Mouse (Mus musculus): ENCODE measurements around the gene Akt1.

The Akt1 gene

GRCm38 (mm10) chr12:112627097-112627881, 47.4 kb downstream of the Akt1 start:
- DNase-seq (ENCODE audit: low read depth): peak; percentile 48

DNA sequence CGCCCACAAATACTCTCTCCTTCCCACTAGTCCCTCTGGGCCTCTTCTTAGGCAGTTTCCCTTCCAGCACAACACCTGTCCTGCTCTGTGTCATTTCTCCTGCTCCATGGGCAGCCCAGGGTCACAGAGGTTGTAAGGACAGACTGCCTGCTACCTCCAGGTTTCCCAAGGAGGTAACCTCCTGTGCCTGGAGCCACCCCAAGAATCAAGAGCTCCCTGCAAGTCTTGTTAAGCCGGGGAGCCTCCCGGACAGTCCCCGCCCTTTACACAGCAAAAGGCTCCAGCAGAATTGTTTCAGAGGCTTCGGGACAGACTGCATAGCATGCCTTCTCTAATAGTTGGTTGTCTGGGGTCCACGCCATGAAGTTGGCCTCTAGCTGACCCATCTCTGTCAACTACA, 48.2 kb downstream of the Akt1 start:
- DNase-seq (ENCODE audit: low read depth): no peak

DNA sequence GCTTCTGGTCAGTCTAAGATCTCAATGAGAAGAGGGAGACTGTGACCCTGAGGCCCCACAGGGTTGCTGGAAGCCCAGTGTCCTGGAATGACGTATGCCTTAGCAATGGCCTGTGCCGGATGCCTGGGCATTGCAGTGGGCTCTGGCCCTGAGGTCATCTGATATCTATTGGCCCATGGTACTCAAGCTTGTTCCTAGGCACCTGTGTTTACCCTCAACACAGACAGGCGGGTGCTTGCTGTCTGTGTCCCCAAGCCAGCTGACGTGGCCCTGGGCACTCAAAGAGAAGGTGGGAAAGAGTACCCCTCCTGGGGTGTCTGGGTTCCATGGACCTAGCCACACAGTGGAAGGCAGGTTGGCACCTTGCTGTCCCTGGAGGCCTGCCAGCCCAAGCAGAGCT, 49.0 kb downstream of the Akt1 start:
- DNase-seq (ENCODE audit: low read depth): no peak

DNA sequence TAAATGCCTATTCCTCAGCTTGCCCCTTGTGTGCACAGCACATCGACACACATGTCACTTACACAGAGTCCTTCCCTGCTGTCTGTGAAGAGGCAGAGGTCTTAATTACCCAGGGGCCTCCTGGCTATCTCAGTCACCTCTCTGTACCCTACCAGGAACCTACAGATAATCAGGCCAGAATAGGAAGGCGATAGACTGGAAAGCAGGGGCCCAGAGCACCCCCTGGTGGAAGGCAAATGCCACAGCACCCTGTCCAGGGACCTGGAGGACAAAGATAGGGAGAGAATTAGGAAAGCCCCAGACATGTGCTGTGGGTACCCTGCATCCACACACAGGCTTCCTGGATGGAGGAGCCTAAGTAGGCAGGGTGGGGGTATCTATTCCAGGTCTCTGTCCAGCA, 50.9 kb downstream of the Akt1 start:
- peak; percentile 77 for DNase-seq (ENCODE audit: low read depth)

DNA sequence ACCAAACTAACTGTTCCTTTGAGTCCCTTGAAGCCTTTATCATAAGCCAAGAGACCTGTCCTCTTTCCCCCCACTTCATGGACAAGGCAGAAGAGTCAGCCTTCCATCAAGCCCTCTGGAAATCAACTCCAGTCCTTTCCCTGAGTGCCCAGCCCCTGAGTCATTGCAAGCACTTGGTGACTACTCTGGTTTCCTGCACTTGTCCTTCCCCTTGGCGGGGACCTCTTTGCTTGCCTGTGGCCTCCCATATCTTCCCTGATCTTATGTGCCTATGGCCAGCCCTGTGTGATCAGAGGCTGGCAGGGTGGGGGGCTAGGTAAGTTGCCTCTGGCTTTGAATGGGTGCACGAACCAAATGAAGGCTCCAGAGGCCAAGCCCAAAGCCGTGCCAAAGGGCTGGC, 52.8 kb downstream of the Akt1 start:
- no peak for DNase-seq (ENCODE audit: low read depth)

DNA sequence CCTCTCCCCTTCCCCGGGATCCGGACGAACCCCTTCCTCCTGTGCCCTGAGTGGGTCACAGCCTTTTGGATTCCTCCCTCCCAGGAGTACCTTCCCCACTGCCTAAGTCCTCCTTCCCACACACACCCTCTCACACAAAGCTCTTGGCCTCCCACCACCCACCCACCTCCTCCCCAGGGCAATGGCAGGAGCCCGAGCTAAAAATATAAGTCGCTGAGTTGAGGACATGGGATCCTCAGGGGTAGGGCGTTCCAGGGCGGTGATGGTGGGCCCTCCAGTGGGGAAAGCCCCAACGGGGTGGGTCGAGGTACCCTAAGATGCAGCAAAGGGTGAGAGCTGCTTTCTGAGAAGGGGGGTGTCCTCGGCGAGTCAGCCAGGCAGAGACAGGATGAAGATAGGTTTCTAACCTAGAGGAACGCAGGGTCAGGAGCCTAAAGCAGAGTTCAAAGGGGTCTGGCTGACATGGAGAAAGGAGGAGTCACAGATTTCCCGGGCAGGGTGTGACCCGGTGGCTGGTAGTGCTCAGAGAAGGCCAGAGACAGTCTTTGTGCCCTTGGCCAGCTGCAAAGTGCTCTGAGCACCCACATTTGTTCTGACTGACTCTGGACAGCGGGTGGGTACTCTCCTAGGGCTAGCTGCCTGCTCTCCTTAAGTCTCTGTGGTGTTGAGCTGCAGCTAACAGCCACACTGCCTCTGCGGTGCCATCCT, 54.2 kb downstream of the Akt1 start:
- peak; percentile 42 for DNase-seq (ENCODE audit: low read depth)

GRCm38 (mm10) chr12:112619686-112620353, 54.9 kb downstream of the Akt1 start, which contains the start of gene Adssl1:
Gene Adssl1 (plus strand): TSS chr12:112620045.
- DNase-seq (ENCODE audit: low read depth): peak; percentile 67

DNA sequence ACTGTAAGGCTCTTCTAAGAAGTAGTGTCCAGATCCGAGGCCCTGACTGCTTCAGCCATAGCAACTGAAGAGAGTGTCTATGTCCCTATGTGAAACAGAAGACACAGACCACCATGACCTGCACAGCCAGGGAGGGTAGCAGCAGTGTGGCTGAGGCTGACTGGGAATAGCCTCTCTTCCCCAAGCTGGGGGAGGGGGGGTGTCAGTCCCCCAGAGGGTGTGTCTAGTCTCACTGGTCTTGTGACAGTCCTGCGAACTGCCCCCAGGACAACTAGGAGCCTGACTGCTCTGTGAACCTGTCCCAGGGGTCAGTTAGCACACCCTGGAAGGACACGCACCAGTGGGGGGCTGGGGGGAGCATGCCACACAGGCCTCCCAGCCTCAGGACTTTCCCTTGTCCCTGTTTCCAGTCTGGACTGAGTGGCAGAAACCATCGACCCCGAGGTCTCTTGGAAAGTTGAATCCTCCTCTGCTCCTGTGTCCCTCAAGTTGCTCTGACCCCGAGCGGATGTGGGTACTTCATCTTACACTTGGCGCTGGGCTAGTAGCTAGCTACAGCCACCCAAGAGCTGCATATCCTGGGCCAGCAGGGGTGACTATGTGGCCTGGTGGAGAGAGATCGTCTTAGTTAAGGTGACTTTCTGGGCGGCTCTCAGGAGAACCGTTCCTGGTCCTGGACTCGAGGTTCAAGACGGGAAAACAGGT, 55.6 kb downstream of the Akt1 start:
- peak; percentile 60 for DNase-seq (ENCODE audit: low read depth)

- peak; percentile 85 for DNase-seq (ENCODE audit: low read depth)
These were observed 56.7 kb downstream of the Akt1 start for GRCm38 (mm10) chr12:112617898-112618380.

DNA sequence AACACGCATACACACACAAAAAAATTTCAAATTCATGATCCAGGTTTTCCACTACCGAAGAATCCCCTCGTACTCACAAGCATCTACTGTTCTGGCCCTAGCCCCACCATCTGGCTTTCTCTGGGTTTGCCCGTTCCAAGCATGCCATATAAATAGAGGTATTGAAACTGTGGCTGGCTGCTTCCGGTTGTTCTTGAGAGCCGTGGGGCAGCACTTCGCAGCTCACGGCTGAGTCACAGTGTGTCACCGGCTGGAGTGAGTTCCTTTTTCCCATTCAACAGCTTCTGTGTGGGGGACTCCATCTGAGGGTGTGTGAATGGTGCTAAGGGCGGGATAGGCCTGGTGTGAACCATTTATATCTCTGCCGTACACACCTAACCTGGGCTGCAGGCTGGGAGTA, 57.5 kb downstream of the Akt1 start:
- DNase-seq (ENCODE audit: low read depth): peak; percentile 56

- no peak for DNase-seq (ENCODE audit: low read depth)
These were observed 58.0 kb downstream of the Akt1 start for GRCm38 (mm10) chr12:112616668-112617067.

- DNase-seq (ENCODE audit: low read depth): no peak
These were observed 65.7 kb downstream of the Akt1 start for GRCm38 (mm10) chr12:112609031-112609430.

- DNase-seq (ENCODE audit: low read depth): no peak
These were observed 67.7 kb downstream of the Akt1 start for GRCm38 (mm10) chr12:112606998-112607397.

- DNase-seq (ENCODE audit: low read depth): peak; percentile 78
These were observed 68.9 kb downstream of the Akt1 start for GRCm38 (mm10) chr12:112605766-112606165.

DNA sequence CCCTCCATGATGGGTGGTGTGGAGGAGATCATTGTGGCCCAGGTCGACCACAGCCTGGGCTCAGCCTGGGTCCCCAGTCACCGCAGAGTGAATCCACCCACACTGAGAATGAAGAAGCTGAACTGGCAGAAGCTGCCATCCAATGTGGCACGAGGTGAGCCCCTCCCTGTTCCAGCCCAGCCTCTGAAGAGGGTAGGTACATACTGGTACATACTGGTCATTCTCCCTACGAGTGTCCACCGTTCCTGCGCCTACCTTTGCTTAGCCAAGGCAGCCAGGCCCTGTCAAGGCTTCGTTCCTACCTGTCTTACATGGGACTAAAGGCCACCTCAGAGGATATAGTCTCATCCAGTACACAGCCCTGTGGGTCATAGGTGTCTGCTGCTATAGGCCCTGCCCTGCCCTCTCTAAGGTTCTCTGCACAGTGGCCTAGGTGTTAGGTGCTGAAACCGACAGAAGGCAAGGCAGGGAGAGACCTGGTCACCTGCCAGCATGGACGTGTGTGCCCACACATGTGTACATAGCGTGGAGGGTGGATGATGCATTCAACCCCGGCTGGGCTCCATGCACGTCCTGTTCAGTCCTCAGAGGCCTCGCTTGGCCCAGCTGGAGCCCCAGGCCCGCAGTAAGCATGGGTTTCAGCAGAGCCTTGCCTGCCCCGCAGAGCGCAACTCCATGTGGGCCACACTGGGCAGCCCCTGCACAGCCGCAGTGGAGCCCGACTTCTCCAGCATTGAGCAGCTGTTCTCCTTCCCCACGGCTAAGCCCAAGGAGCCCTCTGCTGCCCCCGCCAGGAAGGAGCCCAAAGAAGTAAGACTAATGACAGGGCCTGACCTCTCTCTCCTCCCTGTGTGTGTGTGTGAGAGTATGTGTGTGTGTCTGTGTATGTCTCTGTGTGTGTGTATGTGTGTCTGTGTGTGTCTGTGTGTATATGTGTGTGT, 69.7 kb downstream of the Akt1 start:
- DNase-seq (ENCODE audit: low read depth): no peak

GRCm38 (mm10) chr12:112604022-112604421, 70.7 kb downstream of the Akt1 start:
- no peak for DNase-seq (ENCODE audit: low read depth)
